Mouse (Mus musculus) fibroblast of lung, adult 2 months (primary cell): ENCODE results near the gene 1700037H04Rik.

ENCODE experiments used
- DNase-seq: peaks from one replicate; pipeline ENCODE4 v3.0.0-alpha.2; 2011; ENCODE audit warnings: low read depth

Gene 1700037H04Rik

DNA sequence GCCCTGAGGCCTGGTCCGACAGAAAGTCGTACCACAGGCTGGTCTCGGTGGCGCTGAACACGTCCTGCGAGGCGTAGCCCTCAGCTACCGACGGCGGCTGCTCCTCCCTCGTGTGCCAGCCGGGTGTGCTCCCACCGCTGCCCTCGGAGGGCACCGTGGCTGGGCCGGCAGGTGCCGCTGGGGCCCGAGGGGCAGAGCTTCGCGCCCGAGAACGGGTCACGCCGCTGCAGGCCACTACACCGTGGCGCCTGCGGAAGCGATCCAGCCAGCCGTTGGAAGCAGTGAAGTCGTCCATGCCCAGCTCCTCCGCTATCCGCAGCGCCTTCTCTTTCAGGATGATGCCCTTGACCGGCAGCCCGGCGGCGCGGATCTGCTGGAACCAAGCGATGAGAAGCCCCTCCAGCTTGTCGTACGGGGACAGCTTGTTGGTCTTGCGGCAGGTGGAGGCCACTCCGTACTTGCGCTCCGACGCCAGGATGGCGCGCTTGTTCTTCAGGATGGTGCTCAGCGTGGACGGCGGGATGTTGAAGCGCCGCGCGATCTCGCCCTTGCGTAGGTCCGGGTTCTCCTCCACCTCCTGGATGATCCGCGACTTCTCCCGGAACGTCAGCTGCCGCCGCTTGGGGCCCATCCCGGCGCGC lies 19.5 kb upstream of the 1700037H04Rik start:
- no peak for DNase-seq

DNA sequence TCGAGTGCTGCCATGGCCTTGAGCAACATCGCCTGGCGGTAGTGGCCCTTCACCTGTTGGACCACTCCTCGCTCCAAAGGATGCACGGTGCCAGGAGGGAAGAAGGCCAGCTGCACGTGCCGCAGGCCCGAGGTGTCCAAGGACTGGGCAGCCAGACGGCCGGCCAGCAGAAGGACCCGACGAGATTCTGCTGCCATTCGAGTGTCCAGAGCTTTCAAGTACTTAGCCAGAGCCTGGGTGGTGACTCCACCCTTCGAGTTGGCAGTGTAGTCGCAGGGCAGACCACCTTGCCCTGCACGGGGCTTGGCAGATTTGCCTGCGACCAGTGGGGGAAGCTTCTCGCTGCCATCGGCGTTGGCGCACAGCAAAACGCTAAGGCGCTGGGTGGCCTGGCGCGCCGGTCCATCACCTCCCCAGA lies 19.0 kb upstream of the 1700037H04Rik start:
- DNase-seq, result no peak

DNA sequence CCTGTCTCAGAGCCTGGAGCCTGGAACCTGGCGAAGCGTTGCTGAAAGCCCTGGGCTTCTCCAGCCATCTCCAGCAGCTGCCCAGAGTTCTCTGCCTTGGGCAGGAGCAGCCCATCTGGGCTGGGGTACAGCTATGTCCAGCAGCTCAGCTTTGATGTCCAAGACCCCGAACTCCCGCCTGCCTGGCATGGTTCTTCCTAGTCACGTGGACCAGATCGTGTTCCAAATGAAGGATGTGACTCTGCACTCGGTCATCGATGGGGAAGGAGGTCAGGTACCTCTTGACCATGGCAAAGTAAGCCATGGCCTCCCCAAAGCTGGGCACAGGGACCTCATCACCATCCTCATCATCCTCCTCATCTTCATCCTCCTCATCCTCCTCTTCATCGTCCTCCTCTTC lies 18.1 kb upstream of the 1700037H04Rik start:
- no peak for DNase-seq

DNA sequence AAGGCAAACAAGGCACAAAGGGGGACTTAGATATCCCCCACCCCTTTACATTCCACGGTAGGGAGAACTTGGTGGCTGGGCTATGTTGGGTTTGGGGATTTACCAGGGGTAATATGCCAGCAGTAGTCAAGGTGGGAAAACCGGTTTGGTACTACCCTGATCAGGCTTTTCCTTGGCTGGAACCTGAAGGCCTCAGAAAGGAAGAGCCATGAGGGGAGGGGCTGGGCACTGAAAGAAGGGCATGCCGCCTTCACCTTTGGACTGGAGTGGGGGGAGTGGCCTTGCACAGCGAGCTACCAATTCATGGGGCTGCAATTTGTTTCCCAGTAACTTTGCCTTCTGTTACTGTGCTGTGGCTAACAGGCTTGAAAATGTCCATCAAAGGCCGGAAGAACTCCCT lies 16.6 kb upstream of the 1700037H04Rik start:
- no peak for DNase-seq

DNA sequence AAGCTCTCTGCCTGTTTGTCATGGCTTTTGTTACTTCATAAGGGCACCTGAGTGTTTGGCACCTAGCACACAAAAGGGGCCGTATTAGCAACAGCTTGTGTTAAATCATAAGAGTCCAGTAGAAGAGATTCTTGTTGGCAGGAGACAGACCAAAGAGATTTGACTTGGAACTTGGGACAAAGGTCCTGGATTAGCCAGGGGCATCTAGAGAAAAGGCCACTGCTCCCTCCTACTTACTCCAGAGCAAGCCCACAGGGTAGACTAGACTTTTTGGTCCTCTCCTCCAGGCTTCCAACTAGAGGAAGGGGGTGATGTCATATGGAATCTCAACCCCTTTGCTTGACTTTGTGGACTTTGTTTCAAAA lies 16.0 kb upstream of the 1700037H04Rik start:
- no peak for DNase-seq

DNA sequence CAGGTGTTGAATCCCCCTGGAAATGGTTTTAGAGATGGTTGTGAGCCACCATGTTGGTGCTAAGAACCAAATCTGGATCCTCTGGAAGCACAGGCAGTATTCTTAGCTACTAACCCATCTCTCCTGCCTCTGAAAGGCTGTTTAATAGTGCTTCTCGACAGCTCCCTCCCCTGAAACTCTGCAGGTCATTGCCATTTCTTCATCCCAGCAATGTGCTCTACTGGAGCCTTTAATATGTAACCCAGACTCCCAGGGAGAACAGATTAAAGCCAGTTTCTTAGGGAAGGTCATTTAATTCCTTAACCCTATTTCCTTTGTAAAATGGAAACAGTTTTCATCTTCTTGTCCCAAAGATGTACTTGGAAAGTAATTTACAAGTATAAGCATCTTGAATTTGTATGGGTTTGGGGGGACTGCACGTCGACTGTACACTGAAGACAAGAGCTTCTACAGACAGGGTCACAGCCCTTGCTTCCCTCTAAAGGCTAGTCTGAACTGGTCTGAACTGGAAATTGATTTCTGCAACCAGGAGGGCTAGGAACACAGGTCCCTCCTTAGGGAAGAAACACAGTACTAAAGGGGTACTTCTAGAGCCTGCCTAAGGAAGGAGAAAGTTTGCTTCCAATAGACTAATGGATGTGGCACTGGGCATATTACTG lies 15.5 kb upstream of the 1700037H04Rik start:
- DNase-seq, result no peak

DNA sequence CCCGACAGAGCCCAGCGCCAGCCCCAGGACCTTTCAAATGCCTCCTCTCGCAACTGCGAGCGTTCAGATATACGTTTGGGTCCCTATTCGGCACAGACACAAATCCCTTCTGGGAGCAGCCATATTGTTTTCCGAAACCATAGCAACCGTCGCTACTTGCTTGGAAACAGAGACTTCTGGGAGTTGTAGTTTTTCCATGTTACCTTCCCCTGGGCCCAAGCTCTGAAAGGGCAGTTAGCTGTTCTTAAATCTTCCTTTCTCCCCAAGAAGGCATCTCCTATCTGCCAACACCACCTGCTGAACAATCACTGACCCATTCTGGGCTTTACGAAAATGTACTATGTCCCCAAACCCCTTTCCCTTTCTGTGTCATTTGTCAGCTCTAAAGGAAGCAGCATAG lies 14.8 kb upstream of the 1700037H04Rik start:
- no peak for DNase-seq

DNA sequence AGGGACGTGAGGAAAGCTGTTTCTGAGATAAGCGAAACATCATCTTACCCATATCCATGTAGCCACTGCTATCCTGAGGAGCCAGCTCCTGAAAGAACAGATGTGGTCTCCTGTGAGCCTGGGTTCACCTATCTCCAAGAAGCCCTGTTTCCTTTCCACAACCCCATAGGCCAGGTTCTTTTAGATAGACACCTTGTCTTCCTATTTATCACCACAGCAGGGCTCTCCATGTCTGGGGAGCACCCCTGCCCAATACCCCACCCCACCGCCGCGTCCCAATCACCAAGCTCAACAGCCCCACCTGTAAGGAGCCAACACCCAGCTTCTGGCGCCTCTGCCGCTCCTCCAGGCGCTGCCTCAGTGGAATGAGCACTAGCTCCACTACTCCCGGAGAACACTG lies 12.4 kb upstream of the 1700037H04Rik start:
- DNase-seq, result no peak

DNA sequence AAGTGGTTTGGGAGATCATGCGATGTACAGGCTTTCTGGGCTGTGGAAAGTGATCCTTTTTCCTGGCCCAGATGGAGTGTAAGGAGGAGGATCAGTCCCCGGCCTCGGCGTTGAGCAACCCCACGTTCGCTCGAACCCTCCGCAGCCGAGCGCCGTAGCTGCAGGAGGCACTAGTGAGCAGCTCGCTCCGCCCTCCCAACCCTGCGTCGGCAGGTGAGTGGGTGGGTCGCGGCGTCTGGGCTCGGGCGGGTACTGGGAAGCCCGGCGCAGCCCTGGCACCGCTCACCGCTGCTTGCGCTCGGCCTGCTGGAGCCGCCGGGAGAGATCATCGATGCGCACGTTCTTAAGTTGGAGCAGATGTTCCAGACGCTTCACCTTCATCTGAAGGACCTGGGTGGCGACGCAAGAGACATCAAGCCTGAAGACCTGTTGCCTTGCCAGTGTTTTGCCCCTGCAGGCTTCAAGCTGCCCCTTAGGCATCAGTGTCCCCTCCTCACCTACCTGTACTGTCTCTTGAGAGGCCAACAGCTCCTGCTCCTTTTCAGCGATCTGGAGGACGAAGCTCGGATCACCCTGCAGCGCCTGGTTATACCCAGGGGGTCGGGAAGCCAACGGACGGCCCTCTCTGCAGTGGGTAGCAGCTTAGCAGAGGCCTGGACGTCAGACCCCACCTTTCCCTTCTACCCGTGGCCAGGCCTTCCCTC lies 11.7 kb upstream of the 1700037H04Rik start:
- DNase-seq, result no peak

DNA sequence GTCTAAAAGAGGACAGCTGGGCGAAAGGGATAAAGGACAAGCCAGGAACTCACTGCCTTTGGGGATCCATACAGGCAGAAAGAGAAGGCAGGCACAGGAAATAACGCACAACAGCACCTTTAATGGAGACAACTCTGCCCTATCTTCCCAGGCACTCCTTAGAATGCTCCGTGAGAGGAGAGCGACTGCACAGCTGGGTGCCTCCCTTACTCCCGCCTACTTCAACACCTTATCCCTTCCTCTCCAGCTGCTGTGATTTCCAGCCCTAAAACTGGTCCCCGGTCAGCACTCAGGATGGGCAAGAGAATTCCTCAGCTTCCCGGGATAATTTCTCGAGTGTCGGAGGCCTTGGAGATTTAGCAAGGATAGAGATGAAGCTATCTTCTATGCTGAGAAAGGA lies 11.1 kb upstream of the 1700037H04Rik start:
- no peak for DNase-seq

DNA sequence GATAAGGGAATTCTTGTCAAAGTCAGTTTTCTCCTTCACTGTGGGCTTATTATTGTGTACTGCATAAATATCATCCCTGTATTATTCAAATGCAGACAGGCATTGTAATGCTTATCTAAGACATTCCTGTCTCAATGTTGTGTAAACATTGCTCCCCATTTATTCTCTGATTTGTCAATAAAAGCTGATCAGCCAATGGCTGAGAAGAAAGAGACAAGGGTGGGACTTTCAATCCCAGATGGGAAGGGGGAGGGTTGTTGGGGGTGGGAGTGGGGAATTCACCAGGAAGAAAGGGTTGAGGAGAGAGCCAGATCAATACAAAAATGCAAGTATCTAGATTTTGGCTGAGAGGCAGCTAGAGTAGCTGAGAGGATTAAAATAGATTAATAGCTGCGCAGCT lies 9.0 kb upstream of the 1700037H04Rik start:
- DNase-seq, result no peak

DNA sequence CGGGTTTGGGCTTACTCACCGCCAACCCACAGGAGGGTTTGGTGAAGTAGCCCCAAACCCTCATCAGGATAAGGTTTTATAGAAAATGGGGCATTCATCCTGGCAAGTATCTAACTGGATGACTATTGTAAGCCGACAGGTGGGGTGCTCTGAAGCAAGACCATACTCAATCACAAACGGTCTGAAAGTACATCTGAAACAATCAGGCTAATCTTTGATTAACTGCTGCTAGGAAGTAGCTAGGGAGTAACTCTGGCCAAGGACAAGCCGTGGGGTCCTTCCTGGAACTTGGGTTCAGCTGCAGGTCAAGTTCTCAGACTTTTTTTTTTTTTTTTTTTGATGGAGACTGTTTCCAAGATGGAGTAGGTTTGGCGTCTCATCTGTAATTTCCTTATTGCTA lies 8.1 kb upstream of the 1700037H04Rik start:
- no peak for DNase-seq

DNA sequence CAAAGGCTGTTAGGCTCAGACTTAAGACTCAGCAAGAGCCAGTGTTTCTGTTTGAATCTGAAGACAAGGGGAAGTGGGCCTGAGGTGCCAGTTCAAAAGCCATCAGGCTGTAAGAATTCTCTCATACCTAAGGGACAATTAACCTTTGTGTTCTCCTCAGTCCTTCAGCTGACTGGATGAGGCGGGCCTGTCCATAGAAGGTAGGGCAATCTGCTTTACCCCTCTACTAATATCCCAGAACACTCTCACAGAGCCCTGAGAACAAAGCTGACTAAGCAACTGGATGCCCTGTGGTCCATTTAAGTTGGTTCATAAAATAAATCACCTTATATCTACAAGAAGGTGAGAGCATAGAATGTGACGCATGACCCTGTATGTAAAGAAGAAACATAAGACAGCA lies 6.3 kb upstream of the 1700037H04Rik start:
- DNase-seq, result no peak

DNA sequence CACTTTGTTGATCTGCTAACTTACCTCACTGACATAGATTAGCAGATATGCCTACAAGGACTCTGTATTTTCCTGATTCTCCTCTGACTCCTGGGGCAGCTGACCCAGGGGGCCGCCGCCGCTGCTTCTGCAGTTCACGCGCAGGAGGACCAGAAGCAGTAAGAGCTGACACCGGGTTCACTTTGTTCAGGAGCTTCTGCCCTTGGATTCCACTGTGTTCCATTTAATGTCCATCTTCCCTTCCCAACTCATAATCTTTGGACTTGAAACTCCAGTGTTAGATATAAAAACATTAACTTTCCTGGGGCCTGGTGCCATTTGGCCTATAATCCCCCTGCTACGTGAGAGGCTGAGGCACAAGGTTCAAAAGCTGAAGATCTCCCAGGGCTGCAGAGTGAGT lies 4.0 kb upstream of the 1700037H04Rik start:
- no peak for DNase-seq

DNA sequence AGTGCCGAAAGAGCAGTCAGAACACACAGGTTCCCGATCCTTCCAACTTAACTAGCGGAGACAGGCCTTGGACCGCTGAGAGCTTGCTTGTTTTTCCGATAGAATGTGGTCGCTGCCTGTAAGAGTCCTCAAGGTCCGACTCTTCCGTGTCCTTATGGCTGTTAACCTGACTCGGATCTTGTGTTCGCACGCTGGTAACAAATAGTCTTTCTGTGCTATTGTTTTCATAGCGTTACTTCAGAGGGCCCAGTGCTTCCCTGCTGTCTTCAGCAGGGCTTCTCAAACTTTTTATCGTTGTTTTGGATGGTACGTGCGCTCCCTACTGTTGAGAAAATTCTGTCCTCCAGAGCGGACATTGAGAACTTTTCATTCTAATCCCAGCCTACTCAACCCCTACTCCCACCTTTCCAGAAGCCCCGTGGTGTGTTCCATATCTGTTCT lies 810 bp upstream of the 1700037H04Rik start:
- peak; percentile 36 for DNase-seq

DNA sequence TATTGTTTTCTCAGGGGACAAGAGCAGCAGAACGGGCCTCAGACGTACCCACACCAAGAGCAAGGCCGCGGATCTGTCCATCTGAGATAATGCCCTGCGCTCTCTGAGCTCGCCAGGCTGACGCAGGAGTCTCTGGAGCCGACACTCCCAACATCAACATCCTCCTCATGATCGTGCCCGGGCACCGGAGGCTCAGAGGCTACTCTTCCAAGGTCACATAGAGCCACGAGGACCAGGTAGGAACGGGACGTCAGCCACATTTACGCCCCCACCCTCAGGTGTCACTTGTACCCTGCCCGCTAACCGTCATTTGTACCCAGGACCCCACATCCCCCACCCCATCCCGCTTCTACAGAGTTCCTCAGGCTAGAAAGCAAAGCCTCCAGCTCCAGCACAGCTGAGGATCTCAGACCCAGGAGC lies 380 bp downstream of the 1700037H04Rik start:
- DNase-seq, result peak; percentile 10

DNA sequence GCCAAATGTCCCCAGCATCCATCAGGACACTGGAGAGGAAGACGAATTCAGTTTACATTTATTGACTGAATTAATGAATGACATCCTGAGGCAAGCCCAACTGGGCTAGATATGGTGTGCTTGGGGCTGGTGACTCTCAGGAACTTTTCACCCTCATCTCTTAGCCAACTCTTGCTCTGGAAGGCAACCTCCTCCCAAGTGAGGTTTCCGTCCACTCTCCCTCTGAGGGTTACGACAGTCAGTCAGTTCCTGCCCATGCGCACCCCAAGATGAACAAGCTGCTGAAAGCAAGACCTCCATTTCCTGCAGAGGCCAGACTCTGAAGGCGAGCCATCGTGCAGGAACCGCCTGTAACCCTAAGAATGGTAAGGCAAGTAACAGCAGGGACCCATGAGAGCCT lies 2.9 kb downstream of the 1700037H04Rik start:
- DNase-seq, result no peak

DNA sequence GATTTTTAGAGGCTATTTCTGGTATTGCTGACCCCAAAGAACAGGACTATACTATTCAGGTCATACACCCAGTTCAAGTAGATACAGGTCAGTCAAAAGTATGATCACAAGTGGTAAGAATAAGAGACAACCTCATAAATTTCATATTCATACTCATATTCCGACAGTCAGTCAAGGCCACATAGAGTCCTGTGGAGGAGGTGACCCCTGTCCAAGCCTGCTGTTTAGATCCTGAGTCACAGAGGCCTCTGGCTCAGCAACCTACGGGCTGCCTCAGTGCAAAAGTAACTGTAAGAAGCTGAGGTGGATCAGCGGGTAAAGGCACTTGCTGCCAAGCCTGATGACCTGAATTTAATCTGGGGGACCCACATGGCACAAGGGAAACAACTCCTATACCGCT lies 5.8 kb downstream of the 1700037H04Rik start:
- no peak for DNase-seq

DNA sequence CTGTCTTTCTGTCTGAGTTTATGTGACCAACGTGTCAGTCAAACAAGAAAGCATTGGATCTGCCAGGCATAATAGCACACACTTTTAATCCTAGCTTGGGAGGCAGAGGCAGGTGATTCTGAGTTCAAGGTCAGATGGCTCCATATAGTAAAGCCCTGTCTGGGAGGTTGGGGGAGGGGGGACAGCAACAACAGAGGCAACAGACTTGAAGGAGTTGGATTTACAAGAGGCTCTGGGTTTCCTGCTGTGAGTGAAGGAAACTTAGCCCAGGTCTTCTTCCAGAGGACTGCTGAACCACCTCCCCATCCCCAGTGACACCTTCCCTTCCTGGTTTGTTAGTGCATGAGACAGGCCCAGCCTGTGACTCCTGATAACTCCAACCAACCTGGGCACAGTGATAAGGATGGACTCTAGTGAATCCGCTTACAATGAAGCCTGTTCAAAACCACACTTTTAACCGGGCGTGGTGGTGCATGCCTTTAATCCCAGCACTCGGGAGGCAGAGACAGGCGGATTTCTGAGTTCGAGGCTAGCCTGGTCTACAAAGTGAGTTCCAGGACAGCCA lies 7.6 kb downstream of the 1700037H04Rik start:
- no peak for DNase-seq

DNA sequence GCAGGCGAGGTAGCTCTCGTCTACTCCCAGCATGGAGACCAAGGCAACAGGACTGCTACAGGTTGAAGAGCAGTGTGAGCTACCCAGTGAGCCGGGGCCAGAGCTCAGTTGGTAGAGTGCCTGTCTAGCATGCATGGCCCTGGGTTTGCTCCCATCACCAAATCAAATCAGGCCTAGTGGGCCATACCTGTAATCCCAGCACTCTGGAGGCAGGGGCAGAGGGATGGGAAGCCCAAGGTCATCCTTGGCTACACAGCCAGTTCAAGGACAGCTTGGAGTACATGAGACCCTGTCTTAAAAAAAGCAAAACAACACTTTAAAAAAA lies 10.7 kb downstream of the 1700037H04Rik start:
- no peak for DNase-seq

DNA sequence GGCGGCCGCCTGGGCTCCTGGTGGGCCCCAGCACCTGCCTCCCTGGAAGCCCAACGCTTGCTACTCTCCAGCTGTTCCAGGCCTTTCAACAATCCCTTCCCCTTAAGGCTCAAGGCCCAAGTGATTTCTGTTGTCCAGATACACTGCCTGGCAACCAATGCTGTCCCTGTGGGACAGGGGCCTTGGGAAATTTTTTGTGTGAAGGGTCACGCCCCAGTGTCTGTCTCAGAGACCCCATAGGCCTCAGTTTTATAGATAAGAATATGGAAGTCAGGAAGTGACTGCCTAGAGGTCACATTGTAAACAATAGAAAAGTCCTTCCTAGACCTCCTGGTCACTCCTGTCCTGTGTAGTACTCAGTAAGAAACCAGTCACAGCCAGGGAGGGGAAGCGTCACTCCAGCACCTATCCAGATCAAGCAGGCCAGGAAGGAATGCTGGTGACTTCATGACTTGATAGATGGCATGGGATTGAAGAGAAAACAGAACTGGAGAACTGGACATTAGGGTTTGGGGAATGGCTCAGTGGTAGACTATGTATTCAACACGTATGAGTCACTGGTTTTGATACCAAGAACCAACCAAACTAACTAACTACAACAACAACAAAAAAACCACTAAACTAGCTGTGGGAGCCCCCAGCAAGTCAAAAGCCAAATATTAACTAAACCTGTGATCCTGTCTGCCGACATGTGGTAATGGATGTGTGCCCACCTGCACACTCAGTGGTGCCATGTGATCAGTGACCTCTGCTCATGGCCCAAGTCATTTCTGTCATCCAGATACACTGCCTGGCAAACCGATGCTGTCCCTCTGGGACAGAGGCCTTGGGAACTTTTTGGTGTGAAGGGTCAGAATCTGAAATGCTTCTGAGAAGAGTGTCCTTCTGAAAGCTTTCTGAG lies 11.3 kb downstream of the 1700037H04Rik start:
- no peak for DNase-seq

DNA sequence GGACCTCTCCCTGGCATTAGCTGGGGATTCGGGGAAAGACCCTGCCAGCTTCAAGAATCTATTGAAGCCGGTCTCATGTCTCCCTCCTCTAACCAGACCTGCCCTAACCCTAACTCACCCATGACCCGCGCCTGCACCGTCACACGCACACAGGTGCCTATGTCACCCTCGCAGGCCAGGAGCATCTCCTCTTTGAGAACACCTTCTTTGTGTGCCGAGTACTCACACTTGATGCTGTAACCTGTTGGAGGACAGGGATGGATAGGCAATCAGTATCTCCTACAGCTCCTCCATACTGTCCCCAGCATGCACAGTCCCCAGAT lies 12.9 kb downstream of the 1700037H04Rik start:
- DNase-seq, result no peak
